Mouse (Mus musculus) stomach, postnatal 0 days (tissue): ENCODE data around the gene Ccl7.

Experiments used
- CTCF ChIP-seq: IDR thresholded peaks from 2 replicates; pipeline ENCODE4 v1.5.1; 2016; ENCODE audit warnings: antibody characterized with exemption, low read depth, mild to moderate bottlenecking, moderate library complexity
- EP300 ChIP-seq: optimal IDR thresholded peaks from 2 replicates; pipeline ENCODE3; 2016; ENCODE audit warnings: antibody characterized with exemption

GRCm38 (mm10) chr11:82047746-82048415 lies 2.4 kb downstream of the Ccl7 start:
- peak; percentile 86 for TF ChIP-seq CTCF
- TF ChIP-seq EP300: no peak
